Mouse (Mus musculus): Measurements from ENCODE around the gene Slc38a1.

Gene Slc38a1

GRCm38 (mm10) chr15:96622376-96622775 is 20.3 kb downstream of the Slc38a1 start:
- no peak for ATAC-seq (ENCODE audit: insufficient number of reproducible peaks, low FRiP score, low TSS enrichment)

- ATAC-seq (ENCODE audit: insufficient number of reproducible peaks, low FRiP score, low TSS enrichment), result no peak
Measured at GRCm38 (mm10) chr15:96621686-96622085, 21.0 kb downstream of the Slc38a1 start.

GRCm38 (mm10) chr15:96617555-96617954 is 25.2 kb downstream of the Slc38a1 start:
- no peak for ATAC-seq (ENCODE audit: insufficient number of reproducible peaks, low FRiP score, low TSS enrichment)

- ATAC-seq (ENCODE audit: insufficient number of reproducible peaks, low FRiP score, low TSS enrichment), result no peak
Measured at GRCm38 (mm10) chr15:96608671-96609070, 34.0 kb downstream of the Slc38a1 start.

GRCm38 (mm10) chr15:96607422-96607821 is 35.3 kb downstream of the Slc38a1 start:
- ATAC-seq (ENCODE audit: insufficient number of reproducible peaks, low FRiP score, low TSS enrichment), result no peak

GRCm38 (mm10) chr15:96604282-96604681 is 38.4 kb downstream of the Slc38a1 start:
- ATAC-seq (ENCODE audit: insufficient number of reproducible peaks, low FRiP score, low TSS enrichment), result no peak

- ATAC-seq (ENCODE audit: insufficient number of reproducible peaks, low FRiP score, low TSS enrichment), result no peak
Measured at GRCm38 (mm10) chr15:96602043-96602442, 40.7 kb downstream of the Slc38a1 start.

GRCm38 (mm10) chr15:96599852-96600781 is 42.6 kb downstream of the Slc38a1 start:
- ATAC-seq (ENCODE audit: insufficient number of reproducible peaks, low FRiP score, low TSS enrichment), result no peak

- no peak for ATAC-seq (ENCODE audit: insufficient number of reproducible peaks, low FRiP score, low TSS enrichment)
Measured at GRCm38 (mm10) chr15:96598888-96599578, 43.7 kb downstream of the Slc38a1 start.

GRCm38 (mm10) chr15:96597116-96597515 is 45.6 kb downstream of the Slc38a1 start:
- no peak for ATAC-seq (ENCODE audit: insufficient number of reproducible peaks, low FRiP score, low TSS enrichment)

- no peak for ATAC-seq (ENCODE audit: insufficient number of reproducible peaks, low FRiP score, low TSS enrichment)
Measured at GRCm38 (mm10) chr15:96594316-96594715, 48.4 kb downstream of the Slc38a1 start.

- no peak for ATAC-seq (ENCODE audit: insufficient number of reproducible peaks, low FRiP score, low TSS enrichment)
Measured at GRCm38 (mm10) chr15:96593866-96594265, 48.8 kb downstream of the Slc38a1 start.

GRCm38 (mm10) chr15:96593457-96593856 is 49.3 kb downstream of the Slc38a1 start:
- no peak for ATAC-seq (ENCODE audit: insufficient number of reproducible peaks, low FRiP score, low TSS enrichment)

- ATAC-seq (ENCODE audit: insufficient number of reproducible peaks, low FRiP score, low TSS enrichment), result no peak
Measured at GRCm38 (mm10) chr15:96592976-96593375, 49.7 kb downstream of the Slc38a1 start.

- no peak for ATAC-seq (ENCODE audit: insufficient number of reproducible peaks, low FRiP score, low TSS enrichment)
Measured at GRCm38 (mm10) chr15:96591876-96592417, 50.8 kb downstream of the Slc38a1 start.

- no peak for ATAC-seq (ENCODE audit: insufficient number of reproducible peaks, low FRiP score, low TSS enrichment)
Measured at GRCm38 (mm10) chr15:96588996-96589657, 53.6 kb downstream of the Slc38a1 start.

- ATAC-seq (ENCODE audit: insufficient number of reproducible peaks, low FRiP score, low TSS enrichment), result no peak
Measured at GRCm38 (mm10) chr15:96587998-96588397, 54.7 kb downstream of the Slc38a1 start.

- no peak for ATAC-seq (ENCODE audit: insufficient number of reproducible peaks, low FRiP score, low TSS enrichment)
Measured at GRCm38 (mm10) chr15:96583371-96584008, 59.2 kb downstream of the Slc38a1 start.

- no peak for ATAC-seq (ENCODE audit: insufficient number of reproducible peaks, low FRiP score, low TSS enrichment)
Measured at GRCm38 (mm10) chr15:96576998-96577397, 65.7 kb downstream of the Slc38a1 start.

- no peak for ATAC-seq (ENCODE audit: insufficient number of reproducible peaks, low FRiP score, low TSS enrichment)
Measured at GRCm38 (mm10) chr15:96568983-96569363, 73.7 kb downstream of the Slc38a1 start.
